Mouse (Mus musculus) spleen, embryonic (tissue): ENCODE data around the gene Afg1l.

Source experiments
- CTCF ChIA-PET: fragments of 350-600 bp; sonication (Branson Sonifier 250); formaldehyde crosslinking; loops from one replicate; lab custom pipeline; 2022; lab: Charles Lee

The Afg1l gene

DNA sequence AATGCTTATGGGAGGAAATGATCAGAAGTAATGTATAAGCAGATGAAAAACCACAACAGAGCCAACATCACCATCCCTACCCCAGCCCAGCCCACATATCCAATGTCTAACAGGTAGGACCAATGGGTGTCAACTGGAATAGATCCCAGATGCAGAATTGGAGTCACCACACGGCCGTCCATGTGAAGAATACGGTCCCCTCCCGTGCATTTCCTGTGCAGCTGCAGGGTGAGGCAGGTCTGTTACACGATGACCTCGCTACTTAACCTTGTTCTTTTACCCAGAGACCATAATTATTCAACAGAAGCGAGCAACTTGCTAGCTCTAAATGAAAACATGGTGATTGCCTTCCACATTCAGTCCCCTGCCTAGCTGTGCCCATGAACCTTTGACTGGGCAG is 178.4 kb downstream of the Afg1l start:
- CTCF ChIA-PET = interaction anchor here (0.7 kb wide), 1 partner anchor 484 kb away, joined by 3 read pairs; no protein-coding TSS in a partner anchor

DNA sequence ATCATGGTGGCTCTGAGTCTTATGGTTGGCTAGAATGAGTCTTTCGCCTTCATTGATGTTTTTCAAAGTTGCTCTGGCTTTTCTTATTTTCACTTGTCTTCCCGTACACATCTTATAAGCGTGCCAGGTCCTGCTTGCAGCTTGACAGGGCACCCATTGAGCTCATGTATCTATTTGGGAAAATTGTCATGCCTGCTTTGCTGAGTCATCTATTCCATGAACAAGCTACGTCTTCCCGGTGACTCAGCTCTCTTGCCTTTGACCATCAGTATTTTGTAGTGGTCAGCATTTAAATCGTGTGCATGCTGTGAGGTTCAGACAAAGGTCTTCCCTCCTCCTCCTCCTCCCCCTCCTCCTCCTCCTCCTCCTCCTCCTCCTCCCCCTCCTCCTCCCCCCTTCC is 178.9 kb downstream of the Afg1l start:
- CTCF ChIA-PET = interaction anchor here (0.7 kb wide), 1 partner anchor 485 kb away, joined by 3 read pairs; no protein-coding TSS in a partner anchor

DNA sequence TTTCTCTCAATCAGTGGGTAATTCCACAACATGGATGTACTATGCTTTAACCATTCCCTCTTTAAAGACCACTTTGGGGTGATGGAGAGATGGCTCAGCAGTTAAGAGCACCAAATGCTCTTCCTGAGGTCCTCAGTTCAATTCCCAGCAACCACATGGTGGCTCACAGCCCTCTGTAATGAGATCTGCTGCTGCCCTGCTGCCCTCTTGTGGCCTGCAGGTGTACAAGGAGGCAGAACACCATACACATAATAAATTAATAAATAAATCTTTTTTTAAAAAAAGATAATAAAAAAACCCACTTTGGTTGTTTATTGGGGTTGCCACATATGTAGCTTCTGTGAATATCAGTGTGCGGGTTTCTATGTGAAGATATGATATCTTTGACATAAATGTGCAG is 180.4 kb downstream of the Afg1l start:
- CTCF ChIA-PET = interaction anchor here (0.7 to 1.5 kb wide), 2 partner anchors 69 to 467 kb away, joined by 4 read pairs; no protein-coding TSS in a partner anchor

DNA sequence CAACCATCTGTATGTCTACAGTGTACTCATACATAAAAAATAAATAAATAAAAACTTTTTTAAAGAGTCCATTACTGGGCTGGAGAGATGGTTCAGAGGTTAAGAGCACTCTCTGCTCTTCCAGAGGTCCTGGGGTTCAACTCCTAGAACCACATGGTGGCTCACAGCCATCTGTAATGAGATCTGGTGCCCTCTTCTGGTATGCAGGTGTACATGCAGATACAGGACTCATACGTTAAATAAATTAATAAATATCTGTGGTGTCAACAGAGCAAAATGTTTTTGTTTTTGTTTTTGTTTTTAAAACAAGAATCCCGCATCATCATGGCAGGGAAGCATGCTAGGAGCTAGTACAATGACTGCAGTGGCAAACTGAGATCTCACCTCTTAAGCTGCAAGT is 181.3 kb downstream of the Afg1l start:
- CTCF ChIA-PET = interaction anchor here (1.5 kb wide), 1 partner anchor 466 kb away, joined by 4 read pairs; no protein-coding TSS in a partner anchor

DNA sequence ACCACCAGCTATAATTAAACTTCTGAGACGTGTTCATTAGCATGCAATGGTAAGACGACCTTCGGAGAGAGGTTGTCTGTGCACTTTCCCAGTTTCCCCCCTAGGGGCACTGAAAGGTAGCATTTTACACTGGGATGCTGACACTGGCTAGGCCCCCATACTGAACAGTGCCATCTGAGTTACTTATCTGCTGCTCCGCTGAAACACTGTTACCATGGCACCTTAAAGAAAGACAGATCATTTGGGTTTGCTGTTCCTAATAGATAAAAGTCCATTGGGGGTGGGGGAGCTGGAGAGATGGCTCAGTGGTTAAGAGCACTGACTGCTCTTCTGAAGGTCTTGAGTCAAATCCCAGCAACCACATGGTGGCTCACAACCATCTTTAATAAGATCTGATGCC is 181.8 kb downstream of the Afg1l start:
- CTCF ChIA-PET = interaction anchor here (1.1 to 1.5 kb wide), 2 partner anchors 15 to 465 kb away, joined by 3 to 4 read pairs; no protein-coding TSS in a partner anchor

DNA sequence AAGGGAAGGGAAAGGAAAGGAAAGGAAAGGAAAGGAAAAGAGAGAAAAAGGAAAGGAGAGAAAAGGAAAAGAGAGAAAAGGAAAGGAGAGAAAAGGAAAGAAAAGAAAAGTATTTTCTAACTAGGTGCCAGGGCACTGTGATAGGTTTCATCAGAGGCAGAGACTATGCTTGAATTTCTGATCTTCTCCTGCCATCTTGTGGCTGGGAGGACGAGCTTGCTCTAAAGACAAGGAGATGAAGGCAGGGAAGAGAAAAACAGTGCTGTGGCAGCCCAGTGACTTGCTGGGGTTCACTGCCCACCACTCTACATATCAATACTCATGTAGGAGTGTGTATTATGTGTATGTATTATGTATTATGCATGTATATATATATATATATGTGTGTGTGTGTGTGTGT is 183.3 kb downstream of the Afg1l start:
- CTCF ChIA-PET = interaction anchor here (0.7 kb wide), 1 partner anchor 339 kb away, joined by 4 read pairs; no protein-coding TSS in a partner anchor

DNA sequence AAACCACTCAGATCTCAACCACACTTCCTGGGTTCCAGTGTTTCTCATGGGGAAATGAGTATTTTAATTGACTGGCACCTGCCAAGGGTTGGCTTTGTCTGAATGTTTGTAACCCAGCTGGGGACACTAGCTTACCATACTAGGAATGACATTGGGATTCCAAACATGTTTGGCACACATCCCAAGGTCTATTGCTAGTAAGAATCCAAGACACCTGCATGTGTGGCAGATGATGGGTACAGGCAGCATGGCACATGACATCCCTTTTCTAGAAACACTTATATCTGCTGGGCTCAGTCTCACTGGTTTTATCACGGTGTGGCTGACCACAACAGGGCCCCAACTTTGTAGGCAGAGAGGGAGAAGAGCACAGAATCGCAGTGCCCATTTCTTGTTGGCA is 184.0 kb downstream of the Afg1l start:
- CTCF ChIA-PET = no interaction called here

DNA sequence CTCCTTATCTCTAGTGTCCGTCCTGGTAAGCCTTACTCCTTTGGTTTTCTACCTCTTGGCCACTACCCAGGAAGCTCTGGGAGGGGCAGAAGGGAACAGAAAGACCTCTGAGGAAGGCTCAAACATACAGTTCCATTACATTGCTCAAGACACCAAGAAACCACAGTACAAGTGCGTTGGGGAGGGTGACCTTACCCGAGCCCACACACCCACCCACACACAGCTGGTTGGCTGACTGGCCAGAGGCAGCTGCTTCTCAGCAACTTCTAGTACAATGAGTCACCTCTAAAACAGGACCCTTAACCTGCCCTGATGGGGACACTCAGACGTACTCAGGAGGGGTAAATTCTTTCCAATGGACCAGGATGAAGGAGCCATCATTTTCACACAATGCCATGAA is 184.5 kb downstream of the Afg1l start:
- CTCF ChIA-PET = no interaction called here

DNA sequence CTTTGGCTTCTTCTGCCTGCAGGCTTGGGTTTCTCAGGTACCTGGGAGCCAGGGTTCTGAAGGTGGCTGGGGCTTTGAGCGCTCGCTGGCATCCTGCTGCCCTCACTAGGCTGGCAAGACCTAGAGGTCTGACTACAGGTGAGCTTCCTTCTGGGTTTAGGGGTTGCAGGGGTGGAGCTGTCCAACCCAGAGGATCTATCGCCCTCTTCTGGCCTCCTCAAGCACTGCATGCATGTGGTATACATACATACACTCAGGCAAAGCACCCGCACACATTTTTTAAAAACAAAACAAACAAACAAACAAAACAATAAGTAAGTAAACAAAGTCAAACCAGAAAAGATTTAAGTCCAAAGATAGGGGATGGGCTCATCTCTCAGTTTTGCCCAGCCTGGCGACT is 187.0 kb downstream of the Afg1l start:
- CTCF ChIA-PET = interaction anchor here (0.6 to 2.4 kb wide), 5 partner anchors 13 to 439 kb away, joined by 3 to 7 read pairs (median 3); no protein-coding TSS in a partner anchor

DNA sequence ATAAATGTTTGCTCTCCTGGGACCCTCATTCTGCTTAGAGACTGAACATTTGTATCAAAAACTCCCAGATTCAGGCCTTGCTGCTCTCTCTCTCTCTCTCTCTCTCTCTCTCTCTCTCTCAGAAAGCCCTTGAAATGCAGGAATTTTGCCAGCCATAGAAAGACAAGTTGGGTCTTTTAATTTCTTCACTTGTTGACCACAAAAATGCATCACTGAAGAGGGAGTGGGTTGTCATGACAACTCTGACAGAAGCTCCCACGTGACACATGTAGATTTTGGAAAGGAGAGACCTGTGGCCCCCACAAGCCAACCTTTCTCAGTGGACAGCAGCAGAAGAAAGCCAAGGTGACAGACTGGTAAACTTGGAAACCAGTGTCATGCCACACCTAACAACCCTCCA is 190.7 kb downstream of the Afg1l start:
- CTCF ChIA-PET = interaction anchor here (0.7 kb wide), 2 partner anchors 60 to 251 kb away, joined by 3 to 4 read pairs; no protein-coding TSS in a partner anchor

DNA sequence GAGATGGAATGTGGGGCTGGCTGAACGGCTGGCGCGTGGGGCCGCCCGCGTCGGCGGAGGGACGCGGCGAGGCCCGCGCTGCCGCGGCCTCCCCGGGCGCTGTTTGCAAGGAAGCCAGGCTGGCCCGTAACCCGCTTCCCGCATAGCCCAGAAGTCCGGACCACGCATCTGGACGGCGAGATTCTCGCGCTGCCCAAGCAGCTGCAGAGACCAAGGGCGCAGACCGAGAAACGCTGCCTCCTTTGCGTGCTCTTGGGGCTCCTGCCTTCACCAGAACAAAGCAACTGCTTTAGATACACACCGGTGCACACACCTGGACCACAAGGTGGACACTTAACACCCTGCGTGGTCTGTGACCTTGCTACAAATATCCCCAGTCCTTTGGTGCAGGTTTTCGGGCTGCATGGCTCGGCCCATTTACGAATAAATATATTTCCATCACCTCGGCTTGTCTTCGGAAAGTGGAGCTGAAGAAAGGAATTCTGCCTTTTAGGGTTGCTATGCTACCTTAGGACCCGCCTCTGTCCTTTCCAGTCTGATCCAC is 200.0 kb downstream of the Afg1l start:
- CTCF ChIA-PET = interaction anchor here (0.7 kb wide), 1 partner anchor 13 kb away, joined by 3 read pairs; no protein-coding TSS in a partner anchor

DNA sequence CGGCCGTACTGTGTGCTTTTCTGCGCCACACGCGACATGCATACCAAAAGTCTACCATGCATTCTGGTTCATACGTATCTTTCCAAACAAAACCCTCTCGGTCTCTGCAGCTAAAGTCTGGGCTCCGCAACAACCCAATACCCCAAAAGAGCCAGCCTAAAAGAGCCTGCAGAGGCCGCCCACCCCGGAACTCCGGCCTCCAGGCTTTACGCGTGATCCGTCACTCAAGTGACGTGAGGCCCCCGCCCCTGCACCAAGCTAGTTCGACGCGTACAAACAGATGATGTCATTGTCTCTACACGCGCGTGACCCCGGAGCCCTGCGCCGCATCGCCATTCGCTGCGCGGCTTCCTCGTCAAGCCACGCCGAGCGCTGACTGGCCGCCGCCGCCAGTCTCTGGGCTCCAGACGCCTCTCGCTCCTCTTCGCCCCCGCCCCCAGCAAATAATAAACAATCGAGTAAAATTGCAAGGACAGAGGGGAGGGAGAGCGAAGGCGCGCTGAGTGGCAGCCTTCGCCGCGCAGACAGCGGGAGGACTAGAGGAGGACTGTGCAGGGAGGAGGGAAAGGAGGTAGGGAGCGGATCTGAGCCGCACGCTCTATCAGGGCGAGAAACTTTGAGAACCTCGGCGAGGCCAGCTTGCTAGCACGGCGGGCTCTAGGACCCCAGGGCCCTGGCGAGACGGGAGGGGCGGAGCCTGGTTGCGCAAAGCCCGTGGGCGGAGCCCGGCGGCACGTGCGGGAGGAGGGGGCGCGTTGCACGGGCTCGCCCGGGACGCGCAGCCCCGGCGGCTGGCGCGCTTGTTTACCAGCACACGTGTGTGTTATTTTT is 200.7 kb downstream of the Afg1l start:
- CTCF ChIA-PET = no interaction called here

DNA sequence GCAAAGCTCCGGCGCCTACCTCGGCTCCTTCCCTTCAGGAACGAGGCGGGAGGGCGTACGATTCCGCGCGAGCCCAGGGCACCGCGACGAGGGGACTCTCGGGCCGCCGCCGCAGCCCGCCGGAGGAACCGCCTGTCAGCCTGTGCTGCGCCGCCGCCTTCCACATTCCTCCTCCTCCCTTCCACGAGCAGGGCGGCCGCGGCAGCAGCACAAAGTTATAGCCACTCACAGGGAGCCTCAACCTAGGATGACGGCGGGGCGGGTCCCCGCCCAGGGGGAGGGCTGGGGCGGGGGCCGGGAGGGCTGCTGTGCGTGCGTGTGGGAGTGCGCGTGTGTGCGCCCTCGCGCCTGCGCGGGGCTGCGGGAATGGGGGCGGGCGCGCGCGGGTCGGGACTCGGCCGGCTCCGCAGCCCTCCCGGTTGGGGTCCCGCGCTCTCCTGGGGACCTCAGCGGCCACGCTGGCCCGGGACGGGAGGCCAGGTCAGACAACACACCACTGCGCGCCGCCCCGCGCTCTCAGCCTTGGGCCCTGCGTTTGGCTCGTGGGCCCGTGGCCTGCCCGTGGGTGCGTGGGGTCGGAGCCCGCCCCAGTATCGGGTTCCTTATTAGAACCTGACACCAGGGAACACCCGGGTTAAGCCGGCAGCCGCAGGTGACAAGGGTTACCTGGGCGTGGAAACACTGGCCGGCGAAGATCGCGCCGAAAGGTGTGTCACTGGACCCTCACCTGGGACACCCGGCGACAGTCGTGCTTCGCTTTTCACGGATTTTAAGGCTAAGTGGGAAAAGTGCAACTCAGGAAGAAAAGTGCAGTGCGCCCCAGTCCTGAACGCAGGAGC is 201.6 kb downstream of the Afg1l start, which contains the start of gene Foxo3:
Foxo3 (minus strand) TSS at position 249 of the 839 bp plus-strand sequence.
- CTCF ChIA-PET = no interaction called here

DNA sequence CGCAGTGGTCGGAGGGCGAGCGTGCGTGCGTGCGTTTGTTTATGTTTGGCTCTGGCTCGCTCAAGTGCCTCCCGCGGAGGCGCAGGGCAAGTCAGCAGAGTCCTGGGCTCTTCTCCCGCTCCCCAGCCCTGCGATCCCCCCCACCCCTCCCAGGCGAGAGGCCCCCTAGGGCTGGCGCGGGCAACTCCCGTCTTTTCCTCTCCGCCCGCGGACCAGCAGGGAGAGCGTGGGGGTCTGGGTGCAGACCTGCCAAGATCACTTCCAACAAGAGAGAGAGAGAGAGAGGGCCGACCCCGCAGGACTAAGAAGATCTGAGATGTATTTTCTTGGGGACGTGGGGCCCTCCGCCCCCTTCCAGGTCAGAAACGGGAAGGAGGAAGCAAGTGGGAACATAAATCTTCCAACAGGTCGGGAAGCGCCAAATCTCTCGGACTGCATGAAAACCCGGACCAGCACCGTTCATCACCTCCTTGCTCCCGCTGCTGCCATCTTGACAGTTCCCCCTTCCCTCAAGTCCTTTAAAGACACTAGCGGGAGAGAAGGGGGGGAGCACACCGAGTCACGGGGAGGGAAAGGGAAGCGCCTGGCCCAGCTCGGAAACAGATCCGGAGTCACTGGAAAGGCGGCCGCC is 202.4 kb downstream of the Afg1l start:
- CTCF ChIA-PET = no interaction called here

DNA sequence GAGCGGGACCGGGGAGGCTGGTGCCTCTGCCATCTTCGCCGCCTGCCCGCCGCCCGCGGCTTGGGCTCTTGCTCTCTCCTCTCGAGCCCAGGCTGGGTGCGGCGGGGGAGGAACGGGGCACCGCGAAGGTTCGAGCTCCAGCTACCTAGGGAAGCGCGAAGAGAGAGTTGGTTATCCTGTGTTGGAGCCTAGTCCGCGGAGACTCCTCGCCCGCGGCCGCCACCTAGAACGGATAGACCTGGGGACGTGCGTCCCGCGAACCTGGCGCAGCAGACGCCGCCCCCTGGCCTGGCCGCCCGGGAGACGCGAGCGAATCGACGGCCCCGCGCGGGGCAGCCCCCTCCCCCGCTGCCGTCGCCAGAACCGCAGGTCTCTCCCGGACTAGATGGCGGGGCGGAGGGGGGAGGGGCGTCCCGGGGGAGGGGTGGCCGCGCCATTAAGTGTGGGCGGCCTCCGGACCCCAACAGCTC is 202.9 kb downstream of the Afg1l start:
- CTCF ChIA-PET = no interaction called here

DNA sequence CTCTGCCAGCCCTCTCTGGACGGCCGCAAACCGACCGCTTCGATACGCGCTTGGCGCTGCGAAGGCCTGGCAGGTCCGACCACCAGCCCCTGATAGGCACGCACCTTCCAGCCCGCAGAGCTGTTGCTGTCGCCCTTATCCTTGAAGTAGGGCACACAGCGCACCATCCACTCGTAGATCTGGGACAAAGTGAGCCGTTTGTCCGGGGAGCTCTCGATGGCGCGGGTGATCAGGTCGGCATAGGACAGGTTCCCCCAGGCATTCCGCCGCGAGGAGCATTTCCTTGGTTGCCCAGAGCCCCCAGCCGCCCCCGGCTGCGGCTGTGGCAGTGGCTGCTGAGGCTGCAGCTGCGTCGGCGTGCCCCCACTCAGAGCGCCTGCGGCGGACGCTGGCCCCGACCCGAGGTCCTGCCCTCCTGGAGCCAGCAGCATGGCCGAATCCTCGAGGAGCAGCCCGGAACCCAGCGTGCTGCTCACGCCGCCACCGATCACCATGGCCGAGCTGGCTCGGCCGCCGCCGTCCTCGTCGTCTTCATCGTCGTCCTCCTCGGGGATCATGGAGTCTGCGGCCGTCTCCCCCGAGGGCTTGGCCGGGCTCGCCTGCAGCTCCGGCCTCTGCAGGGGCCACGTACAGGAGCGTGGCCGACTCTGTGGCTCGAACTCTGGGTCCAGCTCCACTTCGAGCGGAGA is 203.5 kb downstream of the Afg1l start:
- CTCF ChIA-PET = no interaction called here

DNA sequence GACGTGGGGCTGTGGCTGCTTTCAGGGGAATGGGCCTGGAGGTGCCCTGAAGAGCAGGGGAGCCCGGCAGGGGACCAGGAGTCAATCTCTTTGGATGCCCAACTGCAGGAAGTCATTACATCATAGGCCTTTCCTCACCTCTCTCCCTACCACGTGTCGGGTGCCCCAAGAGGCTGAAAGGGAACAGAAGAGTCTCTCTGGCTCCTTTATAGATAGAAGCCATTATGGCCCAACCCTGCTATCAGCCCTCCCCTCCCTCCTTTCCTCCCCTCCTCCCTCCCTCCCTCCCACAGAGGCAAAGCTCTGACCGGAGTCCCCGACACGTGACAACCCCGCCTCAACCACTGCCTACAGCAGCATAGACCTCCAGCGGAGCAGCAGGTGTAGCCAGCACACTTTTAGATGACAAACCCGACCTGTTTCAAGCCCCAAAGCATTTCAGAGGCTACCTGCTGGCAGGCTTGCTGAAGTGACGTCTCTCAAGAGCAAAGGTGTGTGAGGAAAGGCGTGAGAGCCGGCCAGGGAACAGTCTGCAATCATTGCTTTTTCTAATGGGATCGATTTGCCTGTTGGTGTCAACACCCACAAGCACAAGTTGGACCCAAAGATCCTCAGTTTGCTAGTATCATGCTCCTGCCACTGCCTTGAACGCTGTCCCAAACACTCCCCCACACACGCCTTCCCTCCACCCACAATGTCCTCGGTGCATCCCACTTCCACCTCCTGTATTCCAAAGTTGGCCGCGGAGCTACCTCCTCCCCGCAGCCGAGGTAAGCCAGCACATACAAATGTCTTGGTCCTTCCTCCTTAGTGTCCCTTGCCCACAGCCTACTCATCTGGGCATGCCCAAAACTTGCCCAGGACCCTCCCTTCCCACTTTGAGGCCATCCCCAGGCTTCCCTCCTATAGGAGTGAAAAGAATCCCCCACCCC is 204.3 kb downstream of the Afg1l start:
- CTCF ChIA-PET = interaction anchor here (0.7 kb wide), 1 partner anchor 435 kb away, joined by 3 read pairs; no protein-coding TSS in a partner anchor

DNA sequence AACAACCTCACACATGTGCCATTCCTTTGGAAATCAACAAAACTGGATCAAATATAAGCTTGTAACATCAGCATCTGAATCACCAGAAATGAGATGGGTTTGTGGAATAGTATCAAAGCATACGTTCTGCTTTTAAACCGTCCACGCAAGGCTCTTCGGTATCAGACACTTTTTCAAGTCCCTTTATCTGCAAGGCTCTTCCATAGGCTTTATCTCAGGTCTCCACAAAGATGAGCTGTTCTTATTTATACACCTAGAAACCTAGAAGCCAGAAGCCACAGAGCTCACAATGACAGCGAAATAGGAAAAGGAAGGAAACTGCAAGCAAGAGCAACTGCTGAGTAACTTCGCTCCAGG is 205.0 kb downstream of the Afg1l start:
- CTCF ChIA-PET = no interaction called here
